8 mouse cellular contexts compared by ENCODE assay signal in the genomic region with DNA sequence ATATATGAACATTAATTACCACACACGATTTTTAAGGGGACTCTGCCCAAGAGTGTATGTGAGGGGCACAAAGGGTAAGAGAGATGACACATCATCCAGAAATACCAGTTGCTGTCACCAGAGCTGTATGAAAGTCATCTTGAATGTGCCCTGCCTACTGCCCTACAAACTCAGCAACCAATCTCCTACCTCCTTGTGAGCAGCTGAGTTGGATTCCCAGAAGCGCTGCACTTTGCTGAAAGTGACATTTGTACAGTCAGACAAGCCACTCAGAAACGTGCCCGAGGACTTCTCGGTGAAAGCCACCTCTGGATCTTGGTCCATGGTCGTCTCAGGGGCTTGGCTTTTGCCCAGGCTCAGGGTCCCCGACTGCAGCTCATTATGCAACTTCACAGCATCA. TPM values are rescaled to one million over a fixed set of nuclear protein-coding genes. Genes with fewer than 3 reads are reported as not detected.
DNase-seq lines count a peak whose midpoint lies in the region; ATAC-seq and TF ChIP-seq lines count a peak whose summit lies in the region.

No protein-coding gene starts in this region.

- H3K4me3 ChIP-seq in ES-E14 (ENCODE audit: insufficient read depth in 1 of 2, low read depth in 1 of 2, low read length in 2 of 2, poor library complexity in 1 of 2, severe bottlenecking in 1 of 2) (peak overlapping the region; percentile 77 to 88; a peak in 3 of 4 replicates), macrophage (ENCODE audit: inconsistent target) (peak overlapping the region; percentile 68)
- H3K4me3 ChIP-seq in heart, embryonic 16.5 days (ENCODE audit: low read length) = peak overlapping the region; percentile 60

- in situ Hi-C loops in ES-E14 (cut with MboI; ENCODE audit: low sequenced_read_pairs in 2 of 2, unreplicated experiment in 2 of 2) = no loop called here

- H3K36me3 ChIP-seq in ES-E14 (ENCODE audit: control insufficient read depth, insufficient read depth, low read length, poor library complexity, severe bottlenecking) = peaks cover 19% of the 10 kb centered on the region
- H3K36me3 ChIP-seq in heart, embryonic 16.5 days (ENCODE audit: control insufficient read depth, insufficient read depth) = peaks cover 4% of the 10 kb centered on the region; the same call in 1 of the 2 replicates
- H3K36me3 ChIP-seq in macrophage (ENCODE audit: inconsistent target) = no peaks in the 10 kb centered on the region

- H3K27me3 ChIP-seq in heart, embryonic 16.5 days (ENCODE audit: control insufficient read depth, insufficient read depth, low read length) = no peaks in the 10 kb centered on the region

- H3K9ac ChIP-seq in ES-E14 (ENCODE audit: insufficient read depth, low read depth, low read length, poor library complexity, severe bottlenecking) = peak overlapping the region; percentile 88; the same call in 1 of the 2 replicates
- H3K9ac ChIP-seq in heart, embryonic 16.5 days (ENCODE audit: low read length) = peak overlapping the region; percentile 57

- DNase-seq in gastrocnemius, adult 18-20 months (ENCODE audit: low spot score) = peak; percentile 40
- DNase-seq in gastrocnemius, adult 8-10 months (ENCODE audit: low spot score in 2 of 2) = no peak
- no peak for DNase-seq in ES-E14 (ENCODE audit: low read depth, low spot score)
- DNase-seq in frontal cortex, postnatal 14 days (ENCODE audit: low spot score in 2 of 2) = no peak
- no peak for DNase-seq in urinary bladder, postnatal 14 days (ENCODE audit: low spot score)
- DNase-seq in gastrocnemius, postnatal 25 days = no peak

- peak overlapping the region; percentile 92 for H3K4me2 ChIP-seq in heart, embryonic 16.5 days (ENCODE audit: low read depth, low read length)

- no peaks in the 10 kb centered on the region; a peak in 1 of 4 replicates for H3K4me1 ChIP-seq in ES-E14 (ENCODE audit: control insufficient read depth in 2 of 2, insufficient read depth in 2 of 2, low read length in 2 of 2, poor library complexity in 1 of 2)
- peaks cover 15% of the 10 kb centered on the region for H3K4me1 ChIP-seq in heart, embryonic 16.5 days (ENCODE audit: control insufficient read depth, insufficient read depth, low read length)

- WGBS in heart, embryonic 16.5 days = 31% methylated on average over 7 of the region's 7 CpGs
- 37% methylated on average over 6 of the region's 7 CpGs for WGBS in macrophage (ENCODE audit: missing documents)

- H3K27ac ChIP-seq in ES-E14 (ENCODE audit: insufficient read depth, low read depth, low read length, poor library complexity, severe bottlenecking) = no peak overlapping the region
- H3K27ac ChIP-seq in heart, embryonic 16.5 days (ENCODE audit: low read length) = no peak overlapping the region
- peak overlapping the region; percentile 67 for H3K27ac ChIP-seq in macrophage

- H3K79me2 ChIP-seq in macrophage (ENCODE audit: inconsistent target) = peaks cover 13% of the 10 kb centered on the region; the same call in 1 of the 2 replicates

- no peaks in the 10 kb centered on the region for H3K9me3 ChIP-seq in ES-E14 (ENCODE audit: control insufficient read depth, insufficient read depth, low read depth, low read length)
- no peaks in the 10 kb centered on the region for H3K9me3 ChIP-seq in heart, embryonic 16.5 days (replicated peaks; ENCODE audit: control insufficient read depth, low read length)

- ATAC-seq in heart, embryonic 16.5 days (replicated peaks; ENCODE audit: extremely low read depth, insufficient read depth, low FRiP score) = no peak

TF ChIP-seq in ES-E14, 5 proteins besides CTCF, POLR2A, EP300 and RAD21:
- no peak for TF ChIP-seq CHD2 (IDR thresholded peaks at IDR 0.05; ENCODE audit: low read depth, low read length)

RNA-seq across cellular contexts. Expression of gene Rrp12, which starts 1.0 kb away (rescaled TPM):
- 10 to 100 TPM; 31.0 to 31.2 TPM for total RNA-seq in gastrocnemius, adult 18-20 months (2021)
- total RNA-seq in gastrocnemius, adult 8-10 months (2022) = 10 to 100 TPM; 30.0 to 34.9 (median 32.2) TPM
- total RNA-seq in ES-E14 (2012; rRNA removed) = 48.6 and 55.6 TPM in 2 replicates
- 9.4 and 10.0 TPM in 2 replicates for polyA plus RNA-seq in heart, embryonic 16.5 days (2015; fragmentation: Nextera tagmentation; extraction: Ambion mirVana)
- 10 to 100 TPM in 7 of 26 experiments, 1 to 10 TPM in 19; 2.3 to 18.2 (median 8.3) TPM for total RNA-seq in macrophage (2018; cell fraction: chromatin; rRNA removed)
- 1 to 10 TPM; 3.5 to 6.7 (median 5.1) TPM for total RNA-seq in macrophage (2018; cell fraction: cytosol; rRNA removed)
- total RNA-seq in macrophage (2018; cell fraction: nucleus; rRNA removed) = 10 to 100 TPM in 2 of 26 experiments, 1 to 10 TPM in 24; 2.5 to 18.5 (median 5.6) TPM
- polyA plus RNA-seq in macrophage (2018) = 3.8 to 15.5 TPM (median 6.8 TPM) in 3 replicates
- 10 to 100 TPM; 31.0 to 37.5 TPM for total RNA-seq in gastrocnemius, postnatal 25 days (2021)

RNA-seq across cellular contexts. Expression of gene Pgam1, which starts 16.8 kb away (rescaled TPM):
- 10 to 100 TPM; 15.0 to 26.3 TPM for total RNA-seq in gastrocnemius, adult 18-20 months (2021)
- 10 to 100 TPM; 11.0 to 34.9 (median 15.0) TPM for total RNA-seq in gastrocnemius, adult 8-10 months (2022)
- total RNA-seq in ES-E14 (2012; rRNA removed) = 762 and 881 TPM in 2 replicates
- polyA plus RNA-seq in heart, embryonic 16.5 days (2015; fragmentation: Nextera tagmentation; extraction: Ambion mirVana) = 694 and 741 TPM in 2 replicates
- 10 to 100 TPM in 25 of 26 experiments, 1 to 10 TPM in 1; 7.5 to 76.5 (median 25.1) TPM for total RNA-seq in macrophage (2018; cell fraction: chromatin; rRNA removed)
- 100 to 1,000 TPM; 264 to 454 (median 349) TPM for total RNA-seq in macrophage (2018; cell fraction: cytosol; rRNA removed)
- total RNA-seq in macrophage (2018; cell fraction: nucleus; rRNA removed) = 100 to 1,000 TPM in 14 of 26 experiments, 10 to 100 TPM in 12; 47.8 to 175 (median 103) TPM
- 316 to 518 TPM (median 374 TPM) in 3 replicates for polyA plus RNA-seq in macrophage (2018)
- 10 to 100 TPM; 22.7 to 23.3 TPM for total RNA-seq in gastrocnemius, postnatal 25 days (2021)

RNA-seq across cellular contexts. Expression of gene Exosc1, which starts 38.3 kb away (rescaled TPM):
- 10 to 100 TPM; 19.9 to 20.1 TPM for total RNA-seq in gastrocnemius, adult 18-20 months (2021)
- 10 to 100 TPM; 16.0 to 21.6 (median 18.6) TPM for total RNA-seq in gastrocnemius, adult 8-10 months (2022)
- total RNA-seq in ES-E14 (2012; rRNA removed) = 45.2 and 48.2 TPM in 2 replicates
- polyA plus RNA-seq in heart, embryonic 16.5 days (2015; fragmentation: Nextera tagmentation; extraction: Ambion mirVana) = 40.2 and 45.3 TPM in 2 replicates
- total RNA-seq in macrophage (2018; cell fraction: chromatin; rRNA removed) = 10 to 100 TPM in 19 of 26 experiments, 1 to 10 TPM in 7; 3.9 to 35.7 (median 16.0) TPM
- total RNA-seq in macrophage (2018; cell fraction: cytosol; rRNA removed) = 10 to 100 TPM; 10.2 to 27.9 (median 20.5) TPM
- 10 to 100 TPM in 17 of 26 experiments, 1 to 10 TPM in 9; 5.3 to 35.8 (median 13.5) TPM for total RNA-seq in macrophage (2018; cell fraction: nucleus; rRNA removed)
- 15.3 to 37.7 TPM (median 36.0 TPM) in 3 replicates for polyA plus RNA-seq in macrophage (2018)
- total RNA-seq in gastrocnemius, postnatal 25 days (2021) = 10 to 100 TPM; 11.4 to 16.4 TPM

RNA-seq across cellular contexts. Expression of gene Zdhhc16, which starts 38.3 kb away (rescaled TPM):
- 10 to 100 TPM; 17.4 to 20.2 TPM for total RNA-seq in gastrocnemius, adult 18-20 months (2021)
- 10 to 100 TPM; 21.3 to 24.1 (median 23.2) TPM for total RNA-seq in gastrocnemius, adult 8-10 months (2022)
- total RNA-seq in ES-E14 (2012; rRNA removed) = 62.7 and 73.7 TPM in 2 replicates
- polyA plus RNA-seq in heart, embryonic 16.5 days (2015; fragmentation: Nextera tagmentation; extraction: Ambion mirVana) = 53.7 and 59.2 TPM in 2 replicates
- total RNA-seq in macrophage (2018; cell fraction: chromatin; rRNA removed) = 10 to 100 TPM; 30.4 to 96.2 (median 73.6) TPM
- total RNA-seq in macrophage (2018; cell fraction: cytosol; rRNA removed) = 10 to 100 TPM; 20.2 to 31.1 (median 25.7) TPM
- total RNA-seq in macrophage (2018; cell fraction: nucleus; rRNA removed) = 10 to 100 TPM; 27.2 to 91.0 (median 47.7) TPM
- polyA plus RNA-seq in macrophage (2018) = 17.4 to 32.6 TPM (median 29.9 TPM) in 3 replicates
- total RNA-seq in gastrocnemius, postnatal 25 days (2021) = 10 to 100 TPM; 19.2 to 20.5 TPM

RNA-seq across cellular contexts. Expression of gene Frat2, which starts 47.0 kb away (rescaled TPM):
- 10 to 100 TPM in 1 of 2 experiments, 1 to 10 TPM in 1; 6.6 to 12.4 TPM for total RNA-seq in gastrocnemius, adult 18-20 months (2021)
- total RNA-seq in gastrocnemius, adult 8-10 months (2022) = 10 to 100 TPM in 3 of 4 experiments, 1 to 10 TPM in 1; 4.5 to 15.5 (median 12.5) TPM
- 4.5 and 7.0 TPM in 2 replicates for total RNA-seq in ES-E14 (2012; rRNA removed)
- 1.9 and 2.8 TPM in 2 replicates for polyA plus RNA-seq in heart, embryonic 16.5 days (2015; fragmentation: Nextera tagmentation; extraction: Ambion mirVana)
- total RNA-seq in macrophage (2018; cell fraction: chromatin; rRNA removed) = 1 to 10 TPM in 8 of 26 experiments, under 1 TPM in 7, not detected in 11; 0.36 to 6.6 (median 1.0) TPM
- total RNA-seq in macrophage (2018; cell fraction: cytosol; rRNA removed) = 1 to 10 TPM in 13 of 26 experiments, under 1 TPM in 13; 0.03 to 6.3 (median 1.1) TPM
- 1 to 10 TPM in 13 of 26 experiments, under 1 TPM in 6, not detected in 7; 0.25 to 4.3 (median 1.3) TPM for total RNA-seq in macrophage (2018; cell fraction: nucleus; rRNA removed)
- 0.41 to 4.5 TPM (median 3.0 TPM) in 3 replicates for polyA plus RNA-seq in macrophage (2018)
- total RNA-seq in gastrocnemius, postnatal 25 days (2021) = 10 to 100 TPM; 19.7 to 22.4 TPM

Comparison
In these comparisons a context has a peak if more than half of its experiments do, and no peak if none do; other contexts are left out.
1. RNA of gene Pgam1, which starts 16.8 kb away (total RNA-seq): 762 to 881 TPM in ES-E14; 15.0 to 26.3 TPM in gastrocnemius, adult 18-20 months, 22.7 to 23.3 TPM in gastrocnemius, postnatal 25 days and 11.0 to 34.9 TPM in gastrocnemius, adult 8-10 months; every median in the first group is over 10 times any median in the second.
2. Peak in every context shown above with its lines, with median percentiles within 50 percentile points of each other: H3K4me3 ChIP-seq.